Mouse (Mus musculus): ENCODE data around the gene Snap25. TPM values are rescaled to one million over a fixed set of nuclear protein-coding genes. Genes with fewer than 3 reads are reported as not detected.
A peak's percentile ranks its signal among the peaks of the same experiment; 100 is the strongest.

The Snap25 gene
- polyA plus RNA-seq, 1 experiment from 2014 or later: 8.7 TPM

- Histone ChIP-seq H3K36me3 (no peaks in the 10 kb centered on the region), H3K4me3 (replicated peaks) (no peak overlapping the region), H3K27me3 (replicated peaks) (no peaks in the 10 kb centered on the region), H3K27ac (no peak overlapping the region), H3K9ac (no peak overlapping the region), H3K4me2 (replicated peaks) (no peak overlapping the region), H3K4me1 (replicated peaks) (no peaks in the 10 kb centered on the region), H3K9me3 (no peaks in the 10 kb centered on the region)
- no peak for ATAC-seq
- WGBS: 70% methylated on average over 4 of the region's 4 CpGs
Observed at GRCm38 (mm10) chr2:136788379-136788778, 75.1 kb downstream of the Snap25 start.

- no peaks in the 10 kb centered on the region for H3K4me1 ChIP-seq (replicated peaks)
- no peak for ATAC-seq
- 87% methylated on average over 1 of the region's 1 CpGs for WGBS
- H3K36me3 ChIP-seq: no peaks in the 10 kb centered on the region
- no peak overlapping the region for H3K4me3 ChIP-seq (replicated peaks)
- no peaks in the 10 kb centered on the region for H3K27me3 ChIP-seq (replicated peaks)
- H3K4me2 ChIP-seq (replicated peaks): no peak overlapping the region
- no peaks in the 10 kb centered on the region for H3K9me3 ChIP-seq
- H3K27ac ChIP-seq: no peak overlapping the region
- H3K9ac ChIP-seq: no peak overlapping the region
Observed at GRCm38 (mm10) chr2:136796518-136796917, 83.3 kb downstream of the Snap25 start.

GRCm38 (mm10) chr2:136798887-136799430, 85.7 kb downstream of the Snap25 start:
- H3K27me3 ChIP-seq (replicated peaks): no peaks in the 10 kb centered on the region
- H3K9me3 ChIP-seq: no peaks in the 10 kb centered on the region
- no peak overlapping the region for H3K9ac ChIP-seq
- 53% methylated on average over 2 of the region's 2 CpGs for WGBS
- no peak overlapping the region for H3K27ac ChIP-seq
- no peaks in the 10 kb centered on the region for H3K4me1 ChIP-seq (replicated peaks)
- H3K4me2 ChIP-seq (replicated peaks): no peak overlapping the region
- no peak overlapping the region for H3K4me3 ChIP-seq (replicated peaks)
- ATAC-seq: no peak
- H3K36me3 ChIP-seq: no peaks in the 10 kb centered on the region

GRCm38 (mm10) chr2:136801102-136801501, 87.8 kb downstream of the Snap25 start:
- no peak for ATAC-seq
- Histone ChIP-seq H3K9ac (no peak overlapping the region), H3K4me1 (replicated peaks) (no peaks in the 10 kb centered on the region), H3K27ac (no peak overlapping the region), H3K9me3 (no peaks in the 10 kb centered on the region), H3K27me3 (replicated peaks) (no peaks in the 10 kb centered on the region), H3K36me3 (no peaks in the 10 kb centered on the region), H3K4me3 (replicated peaks) (no peak overlapping the region), H3K4me2 (replicated peaks) (no peak overlapping the region)

GRCm38 (mm10) chr2:136802076-136802475, 88.8 kb downstream of the Snap25 start:
- Histone ChIP-seq H3K9me3 (no peaks in the 10 kb centered on the region), H3K4me2 (replicated peaks) (no peak overlapping the region), H3K27me3 (replicated peaks) (no peaks in the 10 kb centered on the region), H3K36me3 (no peaks in the 10 kb centered on the region), H3K4me3 (replicated peaks) (no peak overlapping the region), H3K4me1 (replicated peaks) (no peaks in the 10 kb centered on the region), H3K27ac (no peak overlapping the region), H3K9ac (no peak overlapping the region)
- 60% methylated on average over 3 of the region's 3 CpGs for WGBS
- ATAC-seq: no peak

- Histone ChIP-seq H3K27ac (no peak overlapping the region), H3K4me3 (replicated peaks) (no peak overlapping the region), H3K9me3 (no peaks in the 10 kb centered on the region), H3K4me1 (replicated peaks) (no peaks in the 10 kb centered on the region), H3K27me3 (replicated peaks) (no peaks in the 10 kb centered on the region), H3K9ac (no peak overlapping the region), H3K36me3 (no peaks in the 10 kb centered on the region), H3K4me2 (replicated peaks) (no peak overlapping the region)
- no peak for ATAC-seq
- 63% methylated on average over 7 of the region's 7 CpGs for WGBS
Observed at GRCm38 (mm10) chr2:136803142-136803541, 89.9 kb downstream of the Snap25 start.

GRCm38 (mm10) chr2:136807992-136808726, 94.9 kb downstream of the Snap25 start:
- WGBS: 77% methylated on average over 8 of the region's 8 CpGs
- no peak for ATAC-seq
- H3K9ac ChIP-seq: no peak overlapping the region
- H3K4me1 ChIP-seq (replicated peaks): no peaks in the 10 kb centered on the region
- H3K4me3 ChIP-seq (replicated peaks): no peak overlapping the region
- H3K4me2 ChIP-seq (replicated peaks): no peak overlapping the region
- no peak overlapping the region for H3K27ac ChIP-seq
- no peaks in the 10 kb centered on the region for H3K27me3 ChIP-seq (replicated peaks)
- no peaks in the 10 kb centered on the region for H3K36me3 ChIP-seq
- no peaks in the 10 kb centered on the region for H3K9me3 ChIP-seq

GRCm38 (mm10) chr2:136811331-136811730, 98.1 kb downstream of the Snap25 start:
- H3K4me1 ChIP-seq (replicated peaks): no peaks in the 10 kb centered on the region
- H3K9me3 ChIP-seq: no peaks in the 10 kb centered on the region
- no peaks in the 10 kb centered on the region for H3K36me3 ChIP-seq
- 96% methylated on average over 1 of the region's 1 CpGs for WGBS
- H3K9ac ChIP-seq: no peak overlapping the region
- no peak for ATAC-seq
- H3K4me2 ChIP-seq (replicated peaks): no peak overlapping the region
- H3K27me3 ChIP-seq (replicated peaks): no peaks in the 10 kb centered on the region
- H3K4me3 ChIP-seq (replicated peaks): no peak overlapping the region
- no peak overlapping the region for H3K27ac ChIP-seq

- 89% methylated on average over 9 of the region's 9 CpGs for WGBS
- no peak for ATAC-seq
- Histone ChIP-seq H3K4me1 (replicated peaks) (no peaks in the 10 kb centered on the region), H3K4me2 (replicated peaks) (no peak overlapping the region), H3K4me3 (replicated peaks) (no peak overlapping the region), H3K36me3 (no peaks in the 10 kb centered on the region), H3K27ac (no peak overlapping the region), H3K27me3 (replicated peaks) (no peaks in the 10 kb centered on the region), H3K9me3 (no peaks in the 10 kb centered on the region), H3K9ac (no peak overlapping the region)
Observed at GRCm38 (mm10) chr2:136816717-136817400, 103.6 kb downstream of the Snap25 start.

- Histone ChIP-seq H3K4me3 (replicated peaks) (no peak overlapping the region), H3K36me3 (no peaks in the 10 kb centered on the region), H3K4me1 (replicated peaks) (no peaks in the 10 kb centered on the region), H3K27ac (no peak overlapping the region), H3K9me3 (no peaks in the 10 kb centered on the region), H3K27me3 (replicated peaks) (no peaks in the 10 kb centered on the region), H3K4me2 (replicated peaks) (no peak overlapping the region), H3K9ac (no peak overlapping the region)
- 25% methylated on average over 5 of the region's 5 CpGs for WGBS
- ATAC-seq: peak; percentile 86
Observed at GRCm38 (mm10) chr2:136823751-136824716, 110.8 kb downstream of the Snap25 start.

- no peak overlapping the region for H3K27ac ChIP-seq
- ATAC-seq: no peak
- no peak overlapping the region for H3K4me2 ChIP-seq (replicated peaks)
- no peak overlapping the region for H3K4me3 ChIP-seq (replicated peaks)
- H3K9me3 ChIP-seq: no peaks in the 10 kb centered on the region
- H3K4me1 ChIP-seq (replicated peaks): no peaks in the 10 kb centered on the region
- no peaks in the 10 kb centered on the region for H3K27me3 ChIP-seq (replicated peaks)
- H3K36me3 ChIP-seq: no peaks in the 10 kb centered on the region
- WGBS: 50% methylated on average over 4 of the region's 4 CpGs
- H3K9ac ChIP-seq: no peak overlapping the region
Observed at GRCm38 (mm10) chr2:136827612-136828011, 114.4 kb downstream of the Snap25 start.

Measured in intestine, embryonic 15.5 days (tissue).